Comparison of ENCODE assay signal across 11 mouse cellular contexts in genomic region chr14:121737277-121737676, GRCm38 (mm10).
DNase-seq lines count a peak whose midpoint lies in the region; ATAC-seq lines count a peak whose summit lies in the region.
"Had no signal": no experiment of that assay in that cellular context is flagged by ENCODE, and none has a peak within 500 bp of the region (broad histone marks: within the 10 kb centered on the region; RNA-seq: fewer than 3 reads in every experiment).

No protein-coding gene starts in this region.

- WGBS in forebrain, embryonic 15.5 days = 82% methylated on average over 8 of the region's 8 CpGs
- 91% methylated on average over 8 of the region's 8 CpGs for WGBS in forebrain, embryonic 10.5 days
- 91% methylated on average over 8 of the region's 8 CpGs for WGBS in midbrain, embryonic 14.5 days
- 90% methylated on average over 8 of the region's 8 CpGs for WGBS in midbrain, embryonic 10.5 days
- 85% methylated on average over 8 of the region's 8 CpGs for WGBS in midbrain, embryonic 15.5 days
- WGBS in liver, embryonic 12.5 days (ENCODE audit: insufficient replicate concordance) = 81% methylated on average over 8 of the region's 8 CpGs

- H3K27me3 ChIP-seq in forebrain, embryonic 15.5 days = no peaks in the 10 kb centered on the region
- H3K27me3 ChIP-seq in forebrain, embryonic 10.5 days (ENCODE audit: poor library complexity, severe bottlenecking) = no peaks in the 10 kb centered on the region
- no peaks in the 10 kb centered on the region for H3K27me3 ChIP-seq in midbrain, embryonic 14.5 days (ENCODE audit: control insufficient read depth, insufficient read depth, low read length)
- H3K27me3 ChIP-seq in midbrain, embryonic 10.5 days (ENCODE audit: low read depth, poor library complexity, severe bottlenecking) = no peaks in the 10 kb centered on the region
- H3K27me3 ChIP-seq in midbrain, embryonic 15.5 days (replicated peaks) = no peaks in the 10 kb centered on the region
- H3K27me3 ChIP-seq in liver, embryonic 12.5 days (replicated peaks) = no peaks in the 10 kb centered on the region

- no peaks in the 10 kb centered on the region for H3K9me3 ChIP-seq in forebrain, embryonic 15.5 days
- H3K9me3 ChIP-seq in forebrain, embryonic 10.5 days = no peaks in the 10 kb centered on the region
- no peaks in the 10 kb centered on the region for H3K9me3 ChIP-seq in midbrain, embryonic 14.5 days (ENCODE audit: control insufficient read depth, low read length)
- no peaks in the 10 kb centered on the region for H3K9me3 ChIP-seq in midbrain, embryonic 10.5 days (replicated peaks)
- no peaks in the 10 kb centered on the region for H3K9me3 ChIP-seq in midbrain, embryonic 15.5 days
- H3K9me3 ChIP-seq in liver, embryonic 12.5 days (replicated peaks) = no peaks in the 10 kb centered on the region

- H3K36me3 ChIP-seq in forebrain, embryonic 15.5 days = no peaks in the 10 kb centered on the region
- H3K36me3 ChIP-seq in forebrain, embryonic 10.5 days (replicated peaks) = no peaks in the 10 kb centered on the region
- H3K36me3 ChIP-seq in midbrain, embryonic 14.5 days (ENCODE audit: control insufficient read depth, insufficient read depth, low read length) = no peaks in the 10 kb centered on the region
- no peaks in the 10 kb centered on the region for H3K36me3 ChIP-seq in midbrain, embryonic 10.5 days
- H3K36me3 ChIP-seq in midbrain, embryonic 15.5 days (replicated peaks) = no peaks in the 10 kb centered on the region
- no peaks in the 10 kb centered on the region for H3K36me3 ChIP-seq in liver, embryonic 12.5 days

- H3K9ac ChIP-seq in forebrain, embryonic 15.5 days (replicated peaks) = peak overlapping the region; percentile 42
- H3K9ac ChIP-seq in midbrain, embryonic 14.5 days (replicated peaks; ENCODE audit: low read length) = 0 out of 2 replicates have a peak overlapping the region, but pooled peaks have one; percentile 46
- peak overlapping the region; percentile 15; the same call in 1 of the 2 replicates for H3K9ac ChIP-seq in midbrain, embryonic 15.5 days
- no peak overlapping the region for H3K9ac ChIP-seq in liver, embryonic 12.5 days

- H3K4me1 ChIP-seq in forebrain, embryonic 15.5 days = peaks cover 19% of the 10 kb centered on the region
- peaks cover 13% of the 10 kb centered on the region for H3K4me1 ChIP-seq in forebrain, embryonic 10.5 days
- H3K4me1 ChIP-seq in midbrain, embryonic 14.5 days (ENCODE audit: control insufficient read depth, insufficient read depth, low read length) = peaks cover 19% of the 10 kb centered on the region
- peaks cover 6% of the 10 kb centered on the region for H3K4me1 ChIP-seq in midbrain, embryonic 10.5 days
- peaks cover 27% of the 10 kb centered on the region for H3K4me1 ChIP-seq in midbrain, embryonic 15.5 days
- H3K4me1 ChIP-seq in liver, embryonic 12.5 days = peaks cover 2% of the 10 kb centered on the region

- ATAC-seq in forebrain, embryonic 15.5 days (replicated peaks) = no peak
- ATAC-seq in midbrain, embryonic 14.5 days (ENCODE audit: low FRiP score, low TSS enrichment) = no peak
- 0 out of 2 replicates have a peak, but pooled peaks have one; percentile 21 for ATAC-seq in midbrain, embryonic 15.5 days (replicated peaks)
- ATAC-seq in liver, embryonic 12.5 days = no peak

- H3K27ac ChIP-seq in forebrain, embryonic 15.5 days (replicated peaks) = no peak overlapping the region; the same call in 1 of the 2 replicates
- H3K27ac ChIP-seq in forebrain, embryonic 10.5 days = no peak overlapping the region
- no peak overlapping the region for H3K27ac ChIP-seq in midbrain, embryonic 14.5 days (replicated peaks; ENCODE audit: low read depth, low read length)
- no peak overlapping the region for H3K27ac ChIP-seq in midbrain, embryonic 10.5 days (replicated peaks)
- no peak overlapping the region for H3K27ac ChIP-seq in midbrain, embryonic 15.5 days
- no peak overlapping the region for H3K27ac ChIP-seq in liver, embryonic 12.5 days

- H3K4me2 ChIP-seq in forebrain, embryonic 15.5 days (replicated peaks) = peak overlapping the region; percentile 35
- peak overlapping the region; percentile 41 for H3K4me2 ChIP-seq in midbrain, embryonic 14.5 days (ENCODE audit: low read length)
- H3K4me2 ChIP-seq in midbrain, embryonic 15.5 days = peak overlapping the region; percentile 44
- H3K4me2 ChIP-seq in liver, embryonic 12.5 days = no peak overlapping the region

- H3K4me3 ChIP-seq in forebrain, embryonic 15.5 days = peak overlapping the region; percentile 36
- no peak overlapping the region for H3K4me3 ChIP-seq in forebrain, embryonic 10.5 days
- peak overlapping the region; percentile 24 for H3K4me3 ChIP-seq in midbrain, embryonic 14.5 days (replicated peaks; ENCODE audit: low read depth, low read length)
- H3K4me3 ChIP-seq in midbrain, embryonic 10.5 days = no peak overlapping the region
- peak overlapping the region; percentile 33 for H3K4me3 ChIP-seq in midbrain, embryonic 15.5 days
- H3K4me3 ChIP-seq in liver, embryonic 12.5 days = no peak overlapping the region
- H3K4me3 ChIP-seq: myocyte had no signal

- DNase-seq in forebrain, embryonic 10.5 days (ENCODE audit: extremely low spot score, low spot score) = no peak
- no peak for DNase-seq in midbrain, embryonic 14.5 days
- no peak for DNase-seq in midbrain, embryonic 10.5 days (ENCODE audit: low spot score)
- DNase-seq in adrenal gland, adult 2 months = no peak
- DNase-seq in yolk sac, embryonic 10.5 days (ENCODE audit: low spot score) = no peak
- DNase-seq: embryo, embryonic 11 days; spleen, adult 18-20 months had no signal

Comparison
In these comparisons a context has a peak if more than half of its experiments do, and no peak if none do; other contexts are left out.
1. H3K4me3 ChIP-seq: peak in forebrain, embryonic 15.5 days (single experiment), midbrain, embryonic 14.5 days (single experiment) and midbrain, embryonic 15.5 days (single experiment); none in forebrain, embryonic 10.5 days (single experiment), midbrain, embryonic 10.5 days (single experiment) and liver, embryonic 12.5 days (single experiment).